ENCODE assay signal across 25 mouse cellular contexts in the genomic region with DNA sequence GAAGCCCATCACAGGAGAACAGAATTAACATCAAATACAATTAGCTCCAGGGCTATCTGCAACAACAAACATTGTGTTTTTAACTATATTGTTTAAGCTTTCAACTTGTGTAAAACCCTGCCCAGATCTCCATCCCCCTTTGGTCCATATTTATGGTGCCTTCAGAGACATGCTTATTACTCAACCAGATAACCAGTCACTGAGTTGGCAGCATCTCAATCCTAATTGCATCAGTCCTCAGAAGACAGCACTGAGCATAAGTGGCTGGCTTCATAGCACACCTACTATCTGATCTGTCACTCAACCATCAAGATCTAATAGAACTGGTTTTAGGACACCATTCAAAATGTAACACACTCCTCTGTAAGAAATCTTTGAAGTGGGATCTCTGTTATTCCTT. TPM values are rescaled to one million over a fixed set of nuclear protein-coding genes. Genes with fewer than 3 reads are reported as not detected.
DNase-seq lines count a peak whose midpoint lies in the region; ATAC-seq and TF ChIP-seq lines count a peak whose summit lies in the region.
"Had no signal": no experiment of that assay in that cellular context is flagged by ENCODE, and none has a peak within 500 bp of the region (broad histone marks: within the 10 kb centered on the region; RNA-seq: fewer than 3 reads in every experiment).

No protein-coding gene starts in this region.

- H3K36me3 ChIP-seq in limb, embryonic 11.5 days (ENCODE audit: control insufficient read depth, insufficient read depth, low read length): peaks cover 8% of the 10 kb centered on the region
- H3K36me3 ChIP-seq in limb, embryonic 10.5 days: peaks cover 50% of the 10 kb centered on the region
- H3K36me3 ChIP-seq in CH12.LX (replicated peaks in 1 of 2; ENCODE audit: control insufficient read depth in 1 of 2, insufficient read depth in 1 of 2, low read length in 1 of 2): peaks cover 36 to 84% of the 10 kb centered on the region in 2 experiments
- H3K36me3 ChIP-seq in forebrain, embryonic 12.5 days (replicated peaks): peaks cover 32% of the 10 kb centered on the region

- H3K4me3 ChIP-seq in limb, embryonic 11.5 days (ENCODE audit: low read depth, low read length): no peak overlapping the region
- H3K4me3 ChIP-seq in limb, embryonic 10.5 days: no peak overlapping the region
- no peak overlapping the region for H3K4me3 ChIP-seq in CH12.LX (replicated peaks in 1 of 3; ENCODE audit: low read depth in 2 of 3, low read length in 2 of 3, poor library complexity in 1 of 3)
- no peak overlapping the region for H3K4me3 ChIP-seq in forebrain, embryonic 12.5 days (replicated peaks)
- H3K4me3 ChIP-seq: embryonic facial prominence, embryonic 13.5 days; forebrain, embryonic 10.5 days; heart, embryonic 13.5 days; hindbrain, embryonic 15.5 days had no signal

- no peak for TF ChIP-seq POLR2A in CH12.LX (IDR thresholded peaks at IDR 0.05; ENCODE audit: low read depth, low read length)

- no peak for TF ChIP-seq CTCF in CH12.LX (conservative IDR thresholded peaks at IDR 0.05 in 1 of 2, IDR thresholded peaks at IDR 0.05 in 1 of 2; ENCODE audit: low read depth in 2 of 2, low read length in 2 of 2)

- H3K9ac ChIP-seq in limb, embryonic 11.5 days (ENCODE audit: low read length): no peak overlapping the region
- H3K9ac ChIP-seq in CH12.LX (ENCODE audit: insufficient read depth, low read depth): no peak overlapping the region
- H3K9ac ChIP-seq in forebrain, embryonic 12.5 days: no peak overlapping the region
- H3K9ac ChIP-seq: embryonic facial prominence, embryonic 13.5 days; heart, embryonic 13.5 days; hindbrain, embryonic 15.5 days had no signal

- H3K4me1 ChIP-seq in limb, embryonic 11.5 days (ENCODE audit: control insufficient read depth, insufficient read depth, low read length): no peaks in the 10 kb centered on the region
- H3K4me1 ChIP-seq in limb, embryonic 10.5 days: no peaks in the 10 kb centered on the region
- no peaks in the 10 kb centered on the region for H3K4me1 ChIP-seq in CH12.LX (ENCODE audit: control insufficient read depth in 1 of 2, insufficient read depth in 2 of 2)
- no peaks in the 10 kb centered on the region for H3K4me1 ChIP-seq in forebrain, embryonic 12.5 days
- H3K4me1 ChIP-seq: embryonic facial prominence, embryonic 13.5 days; forebrain, embryonic 10.5 days; hindbrain, embryonic 15.5 days had no signal

- ATAC-seq in limb, embryonic 11.5 days (ENCODE audit: insufficient number of reproducible peaks, low FRiP score, low TSS enrichment, low read depth): no peak
- no peak for ATAC-seq in erythroblast, adult 5-6 weeks (replicated peaks; ENCODE audit: low FRiP score, poor library complexity, severe bottlenecking)
- ATAC-seq in forebrain, embryonic 12.5 days (ENCODE audit: low FRiP score): no peak
- ATAC-seq: CD4-positive, CD25-positive, alpha-beta regulatory T cell, adult 4 months; forebrain, embryonic 16.5 days; intestine, embryonic 16.5 days had no signal

- dilution Hi-C loops in CH12.LX (cut with MboI; ENCODE audit: extremely low pct_ligation_motif_present, extremely low pct_unique_long_range_greater_than_20kb, low sequenced_read_pairs): no loop called here

- H3K27me3 ChIP-seq in limb, embryonic 11.5 days (ENCODE audit: control insufficient read depth, insufficient read depth, low read length): no peaks in the 10 kb centered on the region
- no peaks in the 10 kb centered on the region for H3K27me3 ChIP-seq in limb, embryonic 10.5 days (ENCODE audit: low read depth, poor library complexity, severe bottlenecking)
- H3K27me3 ChIP-seq in CH12.LX (replicated peaks): no peaks in the 10 kb centered on the region
- H3K27me3 ChIP-seq in forebrain, embryonic 12.5 days: no peaks in the 10 kb centered on the region
- H3K27me3 ChIP-seq: embryonic facial prominence, embryonic 13.5 days; heart, embryonic 13.5 days; hindbrain, embryonic 15.5 days had no signal

- H3K79me2 ChIP-seq in CH12.LX (replicated peaks; ENCODE audit: control insufficient read depth, extremely low read depth, insufficient read depth, poor library complexity, severe bottlenecking): no peaks in the 10 kb centered on the region

- in situ Hi-C loops in CH12.LX (cut with MboI; ENCODE audit: low pct_ligation_motif_present, low pct_unique_long_range_greater_than_20kb, low sequenced_read_pairs): no loop called here

- no peak for TF ChIP-seq EP300 in CH12.LX (IDR thresholded peaks at IDR 0.05; ENCODE audit: low read length)

- TF ChIP-seq RAD21 in CH12.LX (IDR thresholded peaks at IDR 0.05; ENCODE audit: low read depth, low read length): no peak

- peak; percentile 6 for DNase-seq in limb, embryonic 11.5 days (ENCODE audit: low spot score)
- no peak for DNase-seq in limb, embryonic 10.5 days (ENCODE audit: low spot score)
- DNase-seq in 3T3-L1 (ENCODE audit: low read depth, low spot score) (peak; percentile 61), CH12.LX (ENCODE audit: extremely low read depth) (no peak)
- DNase-seq in fat pad, adult 2 months (ENCODE audit: extremely low read depth, low read depth, low spot score): peak; percentile 28
- DNase-seq in cerebellum, postnatal 4 days (ENCODE audit: low spot score in 2 of 2): no peak
- DNase-seq: B cell, adult 2 months; cerebellum, adult 11-12 months; cerebellum, adult 9-10 months; cerebellum, postnatal 25 days; gastrocnemius, postnatal 10 days; heart, postnatal 36 days had no signal

- no peak overlapping the region for H3K4me2 ChIP-seq in limb, embryonic 11.5 days (ENCODE audit: low read depth, severe bottlenecking)
- H3K4me2 ChIP-seq in CH12.LX (ENCODE audit: insufficient read depth, low read depth, poor library complexity, severe bottlenecking): no peak overlapping the region
- H3K4me2 ChIP-seq in forebrain, embryonic 12.5 days: no peak overlapping the region
- H3K4me2 ChIP-seq: embryonic facial prominence, embryonic 13.5 days; heart, embryonic 13.5 days; hindbrain, embryonic 15.5 days had no signal

- H3K27ac ChIP-seq in limb, embryonic 11.5 days (replicated peaks; ENCODE audit: low read depth, low read length): no peak overlapping the region
- no peak overlapping the region for H3K27ac ChIP-seq in limb, embryonic 10.5 days
- H3K27ac ChIP-seq in CH12.LX (ENCODE audit: insufficient read depth, low read depth): no peak overlapping the region
- H3K27ac ChIP-seq in forebrain, embryonic 12.5 days: no peak overlapping the region
- H3K27ac ChIP-seq: embryonic facial prominence, embryonic 13.5 days; forebrain, embryonic 10.5 days; hindbrain, embryonic 15.5 days had no signal

- H3K9me3 ChIP-seq in limb, embryonic 11.5 days (ENCODE audit: control insufficient read depth, low read length): no peaks in the 10 kb centered on the region
- no peaks in the 10 kb centered on the region for H3K9me3 ChIP-seq in limb, embryonic 10.5 days (replicated peaks)
- no peaks in the 10 kb centered on the region for H3K9me3 ChIP-seq in CH12.LX (replicated peaks; ENCODE audit: low read length)
- H3K9me3 ChIP-seq in forebrain, embryonic 12.5 days: no peaks in the 10 kb centered on the region
- H3K9me3 ChIP-seq: embryonic facial prominence, embryonic 13.5 days; forebrain, embryonic 10.5 days; heart, embryonic 13.5 days; hindbrain, embryonic 15.5 days had no signal

TF ChIP-seq in CH12.LX, 34 proteins besides CTCF, POLR2A, EP300 and RAD21:
- TF ChIP-seq SMC3 (IDR thresholded peaks at IDR 0.05; ENCODE audit: low read depth, low read length) (0 out of 2 replicates have a peak, but pooled peaks have one; percentile 7), MYC (IDR thresholded peaks at IDR 0.05; ENCODE audit: low read depth, low read length) (no peak)

RNA-seq across cellular contexts. Expression of a gene that starts 12.5 kb away (rescaled TPM):
- not detected in 2 replicates for polyA plus RNA-seq in limb, embryonic 11.5 days (2014; fragmentation: Nextera tagmentation; extraction: Ambion mirVana)
- not detected in 2 replicates for polyA plus RNA-seq in limb, embryonic 10.5 days (2016; fragmentation: Nextera tagmentation; extraction: Ambion mirVana)
- total RNA-seq in CH12.LX (2012; rRNA removed) (not detected in 2 replicates), CH12.LX (2014; rRNA removed) (not detected in 2 replicates)
- not detected in 2 replicates for polyA plus RNA-seq in CH12.LX (2012; ENCODE audit: insufficient read length, low read depth)
- total RNA-seq in erythroblast, adult 5-6 weeks (2015; ENCODE audit: low replicate concordance): not detected in 2 replicates
- not detected in 2 replicates for total RNA-seq in erythroblast, adult 5-6 weeks (2017; ENCODE audit: low replicate concordance)
- polyA plus RNA-seq in forebrain, embryonic 12.5 days (2016; fragmentation: Nextera tagmentation; extraction: Ambion mirVana): 0.10 TPM in 1 of 2 replicates, not detected in the other
- total RNA-seq: gastrocnemius, postnatal 10 days; heart, postnatal 36 days; MEL had no signal
- polyA plus RNA-seq: embryonic facial prominence, embryonic 13.5 days; forebrain, embryonic 10.5 days; forebrain, embryonic 16.5 days; frontal cortex, adult 2 months; heart, embryonic 13.5 days; heart, postnatal 0 days; hindbrain, embryonic 11.5 days; hindbrain, embryonic 15.5 days; intestine, embryonic 16.5 days had no signal

RNA-seq across cellular contexts. Expression of a gene that starts 20.8 kb away (rescaled TPM):
- not detected in 2 replicates for polyA plus RNA-seq in limb, embryonic 11.5 days (2014; fragmentation: Nextera tagmentation; extraction: Ambion mirVana)
- polyA plus RNA-seq in limb, embryonic 10.5 days (2016; fragmentation: Nextera tagmentation; extraction: Ambion mirVana): not detected in 2 replicates
- 0.68 TPM in 1 of 2 replicates, not detected in the other for total RNA-seq in CH12.LX (2012; rRNA removed)
- 0.60 TPM in 1 of 2 replicates, not detected in the other for total RNA-seq in CH12.LX (2014; rRNA removed)
- polyA plus RNA-seq in CH12.LX (2012; ENCODE audit: insufficient read length, low read depth): 1.3 and 1.9 TPM in 2 replicates
- total RNA-seq in erythroblast, adult 5-6 weeks (2015; ENCODE audit: low replicate concordance): 12.3 TPM in 1 of 2 replicates, not detected in the other
- total RNA-seq in erythroblast, adult 5-6 weeks (2017; ENCODE audit: low replicate concordance): 5.9 TPM in 1 of 2 replicates, not detected in the other
- not detected in 2 replicates for polyA plus RNA-seq in forebrain, embryonic 12.5 days (2016; fragmentation: Nextera tagmentation; extraction: Ambion mirVana)
- total RNA-seq: gastrocnemius, postnatal 10 days; MEL had no signal
- polyA plus RNA-seq: embryonic facial prominence, embryonic 13.5 days; hindbrain, embryonic 15.5 days had no signal

RNA-seq across cellular contexts. Expression of a gene that starts 36.6 kb away (rescaled TPM):
- polyA plus RNA-seq in limb, embryonic 11.5 days (2014; fragmentation: Nextera tagmentation; extraction: Ambion mirVana): 11.3 and 13.3 TPM in 2 replicates
- polyA plus RNA-seq in limb, embryonic 10.5 days (2016; fragmentation: Nextera tagmentation; extraction: Ambion mirVana): 11.3 and 11.9 TPM in 2 replicates
- total RNA-seq in CH12.LX (2012; rRNA removed): 60.4 and 69.8 TPM in 2 replicates
- total RNA-seq in CH12.LX (2014; rRNA removed): 38.8 and 39.5 TPM in 2 replicates
- polyA plus RNA-seq in CH12.LX (2012; ENCODE audit: insufficient read length, low read depth): 367 and 488 TPM in 2 replicates
- total RNA-seq in erythroblast, adult 5-6 weeks (2015; ENCODE audit: low replicate concordance): 20.9 and 35.2 TPM in 2 replicates
- total RNA-seq in erythroblast, adult 5-6 weeks (2017; ENCODE audit: low replicate concordance): 24.5 and 33.2 TPM in 2 replicates
- 14.7 and 20.0 TPM in 2 replicates for polyA plus RNA-seq in forebrain, embryonic 12.5 days (2016; fragmentation: Nextera tagmentation; extraction: Ambion mirVana)

RNA-seq across cellular contexts. Expression of a gene that starts 46.6 kb away (rescaled TPM):
- polyA plus RNA-seq in limb, embryonic 11.5 days (2014; fragmentation: Nextera tagmentation; extraction: Ambion mirVana): 2.9 and 3.7 TPM in 2 replicates
- polyA plus RNA-seq in limb, embryonic 10.5 days (2016; fragmentation: Nextera tagmentation; extraction: Ambion mirVana): 0.75 and 2.3 TPM in 2 replicates
- 0.04 and 0.17 TPM in 2 replicates for total RNA-seq in CH12.LX (2012; rRNA removed)
- total RNA-seq in CH12.LX (2014; rRNA removed): not detected in 2 replicates
- not detected in 2 replicates for polyA plus RNA-seq in CH12.LX (2012; ENCODE audit: insufficient read length, low read depth)
- total RNA-seq in erythroblast, adult 5-6 weeks (2015; ENCODE audit: low replicate concordance): 0.63 TPM in 1 of 2 replicates, not detected in the other
- 0.42 and 1.7 TPM in 2 replicates for total RNA-seq in erythroblast, adult 5-6 weeks (2017; ENCODE audit: low replicate concordance)
- 1.5 and 2.7 TPM in 2 replicates for polyA plus RNA-seq in forebrain, embryonic 12.5 days (2016; fragmentation: Nextera tagmentation; extraction: Ambion mirVana)
- total RNA-seq: MEL had no signal
- polyA plus RNA-seq: CD4-positive, CD25-positive, alpha-beta regulatory T cell, adult 4 months had no signal

Comparison
In these comparisons a context has a peak if more than half of its experiments do, and no peak if none do; other contexts are left out.
1. DNase-seq: peak in limb, embryonic 11.5 days (single experiment), 3T3-L1 (single experiment) and fat pad, adult 2 months (single experiment); none in limb, embryonic 10.5 days (single experiment), CH12.LX (single experiment) and cerebellum, postnatal 4 days (0 of 2).
2. RNA of a gene that starts 36.6 kb away (polyA plus RNA-seq): 367 to 488 TPM in CH12.LX; 14.7 to 20.0 TPM in forebrain, embryonic 12.5 days, 11.3 to 13.3 TPM in limb, embryonic 11.5 days and 11.3 to 11.9 TPM in limb, embryonic 10.5 days; every median in the first group is over 10 times any median in the second.